Mouse (Mus musculus) C2C12 (cell line): ENCODE data around the gene Vapb. TPM values are rescaled to one million over a fixed set of nuclear protein-coding genes. Genes with fewer than 3 reads are reported as not detected.

Source experiments
- H3K27me3 ChIP-seq: one replicate; pipeline ENCODE4 v1.6.1; 2011; ENCODE audit not compliant: control insufficient read depth, insufficient read depth, insufficient read length
- H3K36me3 ChIP-seq: one replicate; pipeline ENCODE4 v1.6.1; 2011; ENCODE audit not compliant: control insufficient read depth, insufficient read depth
- H3K4me3 ChIP-seq: one replicate; pipeline ENCODE4 v1.5.1; 2011; ENCODE audit warnings: mild to moderate bottlenecking, control low read depth; ENCODE audit not compliant: poor library complexity, insufficient read depth, severe bottlenecking
- H3K79me2 ChIP-seq: one replicate; pipeline ENCODE4 v1.6.1; 2011; ENCODE audit not compliant: control insufficient read depth, insufficient read depth
- H3K79me3 ChIP-seq: one replicate; pipeline ENCODE4 v1.6.1; 2011; ENCODE audit warnings: low read depth, control low read depth
- H3ac ChIP-seq: one replicate; pipeline ENCODE3; 2011; ENCODE audit warnings: low read depth; ENCODE audit not compliant: control insufficient read depth, insufficient read length
- CEBPB ChIP-seq: IDR thresholded peaks from one replicate; pipeline ENCODE4 v1.6.1; 2011; ENCODE audit warnings: low read depth, mild to moderate bottlenecking, control low read depth, moderate library complexity
- CTCF ChIP-seq: IDR thresholded peaks from one replicate; pipeline ENCODE4 v1.5.1; 2011; ENCODE audit not compliant: control insufficient read depth, insufficient read depth, insufficient read length
- FOSL1 ChIP-seq: IDR thresholded peaks from one replicate; pipeline ENCODE4 v1.8.0; 2011; ENCODE audit warnings: mild to moderate bottlenecking, low read length; ENCODE audit not compliant: poor library complexity, insufficient read depth, severe bottlenecking
- MAX ChIP-seq: IDR thresholded peaks from one replicate; pipeline ENCODE4 v1.6.1; 2011; ENCODE audit warnings: mild to moderate bottlenecking, control low read depth
- MYOD1 ChIP-seq: IDR thresholded peaks from one replicate; pipeline ENCODE4 v1.6.1; 2011; ENCODE audit warnings: low read depth; ENCODE audit not compliant: control insufficient read depth, insufficient read length
- MYOG ChIP-seq: IDR thresholded peaks from one replicate; pipeline ENCODE4 v1.6.1; 2011; ENCODE audit not compliant: control insufficient read depth, insufficient read length; ENCODE audit errors: extremely low read depth
- USF1 ChIP-seq: IDR thresholded peaks from one replicate; pipeline ENCODE4 v1.6.1; 2011; ENCODE audit warnings: low read depth, mild to moderate bottlenecking, control low read depth, moderate library complexity
- polyA plus RNA-seq: library from polyadenylated mRNA; unstranded; fragments of >200 nt; fragmentation: generic; extraction: Trizol; gene quantifications from one replicate; pipeline ENCODE4 v1.2.1, GENCODE M21; 2012; ENCODE audit warnings: missing spikeins

The Vapb gene
- polyA plus RNA-seq, 1 experiment = 37.4 TPM

DNA sequence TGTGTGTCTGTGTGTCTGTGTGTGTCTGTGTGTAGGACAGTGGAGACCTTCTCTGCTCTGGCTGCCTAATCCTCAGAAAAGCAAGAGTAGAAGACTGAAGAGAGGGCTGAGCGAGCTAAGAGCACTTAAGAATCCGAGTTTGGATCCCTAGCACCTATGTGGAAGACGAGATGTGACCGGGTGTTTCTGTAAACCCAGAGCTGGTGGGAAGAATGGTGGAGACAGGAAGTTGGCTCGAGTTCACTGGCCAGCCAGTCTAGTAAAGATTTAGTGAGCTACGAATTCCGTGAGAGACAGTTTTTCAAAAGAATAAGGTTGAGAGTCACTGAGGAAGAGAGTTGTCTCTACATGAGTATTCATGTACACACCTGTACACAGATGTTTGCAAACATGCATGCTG is 69.3 kb downstream of the Vapb start:
- H3K27me3 ChIP-seq = peaks cover 21% of the 10 kb centered on the region
- H3K4me3 ChIP-seq = no peak overlapping the region
- no peaks in the 10 kb centered on the region for H3K79me2 ChIP-seq
- H3ac ChIP-seq = no peak overlapping the region
- H3K36me3 ChIP-seq = no peaks in the 10 kb centered on the region
- no peaks in the 10 kb centered on the region for H3K79me3 ChIP-seq
- TF ChIP-seq MYOD1 (no peak), CEBPB (no peak), CTCF (no peak), USF1 (no peak), MYOG (no peak), MAX (no peak), FOSL1 (no peak)

DNA sequence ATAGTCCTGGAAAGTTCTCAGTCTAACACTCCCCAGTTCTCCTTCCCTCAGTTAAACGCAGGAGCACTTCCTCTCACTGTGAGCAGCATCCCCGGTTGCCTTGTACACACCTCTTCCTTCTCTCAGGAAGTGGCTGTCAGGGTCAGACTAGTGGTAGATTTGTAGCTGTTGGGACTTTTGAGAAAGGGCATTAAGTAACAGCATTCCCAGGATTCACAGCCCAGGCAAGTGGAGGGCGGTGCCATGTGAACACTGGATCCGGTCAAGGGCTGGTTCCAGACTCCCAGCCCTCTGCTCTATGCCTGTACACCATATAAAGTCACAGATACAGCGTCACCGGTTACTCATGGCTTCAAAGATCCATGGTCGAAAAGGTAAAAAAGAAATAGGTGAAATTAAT is 71.6 kb downstream of the Vapb start:
- Histone ChIP-seq H3ac (no peak overlapping the region), H3K79me2 (no peaks in the 10 kb centered on the region), H3K4me3 (no peak overlapping the region), H3K36me3 (no peaks in the 10 kb centered on the region), H3K27me3 (peaks cover 15% of the 10 kb centered on the region), H3K79me3 (no peaks in the 10 kb centered on the region)
- no peak for TF ChIP-seq CEBPB

DNA sequence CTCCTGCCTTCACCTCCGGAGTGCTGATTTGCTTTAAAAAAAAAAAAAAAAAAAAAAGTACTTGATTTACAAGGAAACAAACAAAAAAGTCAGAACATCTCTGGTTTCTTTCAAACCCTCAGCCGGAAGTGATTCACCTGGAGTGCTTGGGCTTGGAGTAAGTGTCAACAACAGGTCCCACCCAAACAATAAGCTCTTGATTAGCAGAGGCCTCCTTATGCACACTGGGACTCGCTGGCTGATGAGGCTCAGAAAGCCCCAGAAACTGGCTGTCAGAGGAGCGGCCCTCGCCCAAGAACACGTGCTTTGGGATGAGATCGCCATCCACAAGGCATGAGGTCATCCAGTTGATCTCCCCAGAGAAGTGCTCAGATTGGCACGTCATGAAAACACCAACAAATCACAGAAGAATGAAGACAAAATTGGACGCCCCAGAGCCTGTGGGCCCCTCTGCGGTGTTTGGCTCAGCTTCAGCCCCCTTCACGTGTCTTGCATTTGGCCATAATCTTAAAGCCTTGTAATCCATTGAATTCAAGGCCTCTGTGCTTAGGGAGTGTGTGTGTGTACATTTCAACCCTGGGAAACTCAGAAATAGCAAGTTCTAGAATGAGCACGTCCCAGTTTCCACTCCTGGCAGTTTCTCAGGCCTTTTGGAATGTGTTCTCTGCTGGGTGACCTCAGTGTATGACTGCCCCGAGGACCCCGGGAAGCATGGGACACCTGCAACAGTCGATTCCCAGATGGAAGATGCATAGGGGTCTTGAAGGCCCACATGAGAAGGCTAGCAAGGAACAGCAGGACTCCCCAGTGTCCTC is 72.9 kb downstream of the Vapb start:
- H3K27me3 ChIP-seq = peaks cover 11% of the 10 kb centered on the region
- TF ChIP-seq FOSL1 (no peak), CTCF (no peak), USF1 (no peak), MAX (no peak), MYOG (no peak), CEBPB (no peak), MYOD1 (no peak)
- H3K4me3 ChIP-seq = no peak overlapping the region
- H3K79me3 ChIP-seq = no peaks in the 10 kb centered on the region
- H3K79me2 ChIP-seq = no peaks in the 10 kb centered on the region
- no peak overlapping the region for H3ac ChIP-seq
- no peaks in the 10 kb centered on the region for H3K36me3 ChIP-seq

DNA sequence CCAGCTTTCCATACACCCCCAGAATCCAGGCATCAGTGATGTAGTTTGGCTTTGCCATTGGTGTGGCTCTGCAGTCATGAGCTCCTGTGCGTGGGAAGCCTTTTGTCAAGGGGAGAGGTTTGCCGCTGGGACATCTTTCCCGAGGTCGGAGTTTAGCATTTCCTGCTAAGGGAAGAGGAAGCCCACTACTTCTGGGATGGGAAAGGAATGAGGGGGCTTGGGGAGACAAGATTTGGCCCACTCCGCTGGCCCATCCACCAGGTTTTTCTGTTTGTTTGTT is 73.5 kb downstream of the Vapb start:
- peaks cover 11% of the 10 kb centered on the region for H3K27me3 ChIP-seq
- no peaks in the 10 kb centered on the region for H3K36me3 ChIP-seq
- no peak for TF ChIP-seq CTCF
- no peak for TF ChIP-seq MYOD1
- no peak for TF ChIP-seq CEBPB
- no peak for TF ChIP-seq USF1
- no peak for TF ChIP-seq FOSL1
- TF ChIP-seq MYOG = no peak

DNA sequence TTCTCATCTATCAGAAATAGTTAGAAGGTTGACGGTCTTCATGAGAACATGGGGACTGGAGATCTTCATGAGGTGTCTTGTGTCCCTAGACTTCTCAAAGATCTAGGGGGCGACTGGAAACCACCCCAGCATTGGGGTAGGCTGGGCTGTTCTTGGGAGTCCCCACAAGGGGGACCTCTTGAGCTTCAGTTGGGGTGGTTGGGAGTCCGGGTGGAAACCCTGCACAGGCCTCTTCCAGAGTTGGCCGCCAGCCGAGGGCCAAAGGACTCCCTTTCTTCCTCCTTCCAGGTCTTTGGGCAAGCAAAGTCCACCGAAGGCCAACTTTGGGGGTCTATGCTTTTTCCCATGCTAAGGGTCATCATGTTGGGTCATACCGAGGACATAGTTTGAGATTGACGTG is 74.5 kb downstream of the Vapb start:
- H3ac ChIP-seq = no peak overlapping the region
- no peak for TF ChIP-seq MYOG
- TF ChIP-seq MAX = no peak
- TF ChIP-seq CTCF = no peak
- TF ChIP-seq USF1 = no peak
- no peak for TF ChIP-seq MYOD1
- no peak for TF ChIP-seq CEBPB
- TF ChIP-seq FOSL1 = no peak
- H3K36me3 ChIP-seq = no peaks in the 10 kb centered on the region
- no peak overlapping the region for H3K4me3 ChIP-seq
- no peaks in the 10 kb centered on the region for H3K79me3 ChIP-seq
- H3K79me2 ChIP-seq = no peaks in the 10 kb centered on the region
- peaks cover 5% of the 10 kb centered on the region for H3K27me3 ChIP-seq

More for the DNA sequence above, 73.5 kb downstream of the Vapb start:
- no peaks in the 10 kb centered on the region for H3K79me3 ChIP-seq
- no peak overlapping the region for H3ac ChIP-seq
- H3K79me2 ChIP-seq = no peaks in the 10 kb centered on the region
- no peak overlapping the region for H3K4me3 ChIP-seq

DNA sequence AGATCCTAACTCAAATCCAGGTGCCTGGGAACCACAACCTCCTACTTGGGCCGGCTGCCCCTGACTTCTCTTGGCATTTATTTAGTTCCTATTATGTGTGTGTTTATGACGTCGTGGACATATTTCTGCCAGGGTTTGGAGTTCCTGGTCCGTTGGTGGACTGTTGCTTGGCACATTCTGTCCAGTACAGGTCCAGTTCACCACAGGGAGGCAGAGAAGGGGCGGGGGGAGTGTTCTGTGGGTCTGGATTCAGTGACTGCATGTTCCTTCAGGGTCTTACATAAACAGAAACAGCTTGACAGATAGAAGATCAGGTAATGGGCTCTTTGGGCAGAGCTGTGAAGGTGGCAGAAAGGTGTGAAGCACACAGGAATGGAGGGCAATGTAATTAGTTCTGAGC is 75.8 kb downstream of the Vapb start:
- Histone ChIP-seq H3K79me2 (no peaks in the 10 kb centered on the region), H3K27me3 (no peaks in the 10 kb centered on the region), H3K4me3 (no peak overlapping the region), H3K79me3 (no peaks in the 10 kb centered on the region), H3ac (no peak overlapping the region), H3K36me3 (no peaks in the 10 kb centered on the region)
- TF ChIP-seq CTCF (no peak), FOSL1 (no peak), MYOD1 (no peak), MAX (no peak), CEBPB (no peak), MYOG (no peak), USF1 (no peak)
